Mouse (Mus musculus) heart, embryonic 14.5 days (tissue): ENCODE results near the gene Tes. TPM values are rescaled to one million over a fixed set of nuclear protein-coding genes. Genes with fewer than 3 reads are reported as not detected.

ENCODE experiments used
- ATAC-seq: fragments of 200-750 bp; cut with Nextera tagmentation; 2 replicates; pipeline ENCODE4 v1.8.0; 2017; ENCODE audit warnings: low read depth, moderate TSS enrichment; ENCODE audit not compliant: insufficient number of reproducible peaks, insufficient read depth, low FRiP score
- H3K27ac ChIP-seq, 2 experiments: fragments of 200-500 bp in 1 of 2; fragments of 300-500 bp in 1 of 2; sonication (generic) in 1 of 2; replicated peaks in 1 of 2; 2 replicates each; pipeline ENCODE4 v1.5.1; 2012 to 2014; ENCODE audit warnings: low read depth in 2 of 2, low read length in 2 of 2, control low read depth in 1 of 2, mild to moderate bottlenecking in 1 of 2, mixed read lengths in 1 of 2; ENCODE audit not compliant: control insufficient read depth in 1 of 2, insufficient read depth in 1 of 2
- H3K27me3 ChIP-seq: fragments of 300-500 bp; sonication (generic); 2 replicates; pipeline ENCODE4 v1.6.1; 2014; ENCODE audit warnings: mild to moderate bottlenecking, low read length, control low read depth; ENCODE audit not compliant: control insufficient read depth, insufficient read depth
- H3K36me3 ChIP-seq: fragments of 300-500 bp; sonication (generic); 2 replicates; pipeline ENCODE4 v1.6.1; 2014; ENCODE audit warnings: mild to moderate bottlenecking, control low read depth, low read length, mixed read lengths; ENCODE audit not compliant: control insufficient read depth, insufficient read depth
- H3K4me1 ChIP-seq, 2 experiments: fragments of 200-500 bp in 1 of 2; fragments of 300-500 bp in 1 of 2; sonication (generic) in 1 of 2; 2 replicates each; pipeline ENCODE4 v1.6.1; 2012 to 2014; ENCODE audit warnings: low read length in 2 of 2, control low read depth in 1 of 2, mixed read lengths in 1 of 2; ENCODE audit not compliant: control insufficient read depth in 2 of 2, insufficient read depth in 2 of 2
- H3K4me2 ChIP-seq: fragments of 300-500 bp; sonication (generic); 2 replicates; pipeline ENCODE4 v1.6.1; 2014; ENCODE audit warnings: mild to moderate bottlenecking, low read length
- H3K4me3 ChIP-seq, 2 experiments: fragments of 200-500 bp in 1 of 2; fragments of 300-500 bp in 1 of 2; sonication (generic) in 1 of 2; 2 replicates each; pipeline ENCODE4 v1.5.1; 2012 to 2014; ENCODE audit warnings: low read length in 2 of 2, mild to moderate bottlenecking in 2 of 2, control low read depth in 1 of 2, low read depth in 1 of 2, moderate library complexity in 1 of 2; ENCODE audit not compliant: control insufficient read depth in 1 of 2, insufficient read depth in 1 of 2
- H3K9ac ChIP-seq: fragments of 300-500 bp; sonication (generic); 2 replicates; pipeline ENCODE4 v1.6.1; 2014; ENCODE audit warnings: mild to moderate bottlenecking, low read length
- H3K9me3 ChIP-seq: fragments of 300-500 bp; sonication (generic); 2 replicates; pipeline ENCODE4 v1.6.1; 2016; ENCODE audit warnings: low read length, control low read depth; ENCODE audit not compliant: control insufficient read depth
- WGBS: fragments of 180-500 bp; shearing (Covaris S2); extraction: QIAGEN DNeasy Blood & Tissue Kit; methylation state at CpG from one replicate; pipeline ENCODE4 v1.1.7; 2014; 5-methylcytosine and 5-hydroxymethylcytosine counted together
- polyA plus RNA-seq: library from polyadenylated mRNA; unstranded; fragments of >200 nt; fragmentation: Nextera tagmentation; extraction: Ambion mirVana; gene quantifications from 2 replicates; pipeline ENCODE4 v1.2.1, GENCODE M21; 2014

The Tes gene
- polyA plus RNA-seq, 1 experiment from 2014 or later: 15.6 TPM

DNA sequence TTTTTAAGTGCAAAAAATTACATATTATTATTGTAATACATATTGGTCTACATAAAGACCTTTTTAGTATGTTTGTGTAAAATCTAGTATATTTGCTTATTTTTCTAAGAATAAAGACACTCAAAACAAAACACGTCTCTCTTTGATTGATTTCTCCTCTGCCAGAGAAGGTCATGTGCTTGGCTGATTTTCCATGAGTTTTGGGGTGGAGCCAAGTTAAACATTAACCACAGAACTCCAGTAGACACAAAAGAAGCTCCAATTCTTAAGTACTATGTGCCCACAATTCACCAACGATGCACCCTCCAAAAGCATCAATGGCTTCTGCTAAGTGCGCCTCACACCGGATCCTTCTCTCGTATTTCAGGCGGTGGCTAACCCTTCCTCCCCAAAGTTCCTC, 2.6 kb upstream of the Tes start:
- Histone ChIP-seq H3K36me3 (no peaks in the 10 kb centered on the region), H3K4me3 (no peak overlapping the region), H3K9me3 (no peaks in the 10 kb centered on the region), H3K4me1 (peaks cover 0 to 3% of the 10 kb centered on the region in 2 experiments; a peak in 1 of 4 replicates), H3K27me3 (peaks cover 71% of the 10 kb centered on the region), H3K4me2 (no peak overlapping the region), H3K27ac (no peak overlapping the region), H3K9ac (no peak overlapping the region)
- 82% methylated on average over 6 of the region's 6 CpGs for WGBS
- no peak for ATAC-seq

DNA sequence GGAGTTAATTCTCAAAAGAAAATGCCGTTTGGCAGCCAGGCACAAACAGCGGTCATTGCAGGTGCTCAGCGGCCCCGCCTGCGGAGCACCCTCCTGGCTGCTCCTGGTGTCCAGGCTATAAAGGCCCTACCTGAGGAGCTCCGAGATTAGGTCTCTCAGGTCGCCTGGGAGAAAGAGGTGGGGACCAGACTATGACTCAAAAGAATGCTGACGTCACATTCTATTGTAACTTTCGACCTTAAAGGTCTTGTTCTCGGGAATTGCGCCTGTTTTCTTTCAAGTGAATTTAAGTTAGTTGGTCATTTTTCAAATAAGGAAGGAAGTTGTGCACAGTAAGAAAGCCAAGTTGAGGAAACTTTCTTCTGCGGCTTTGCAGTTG, 831 bp downstream of the Tes start:
- Histone ChIP-seq H3K4me2 (peak overlapping the region; percentile 95), H3K36me3 (no peaks in the 10 kb centered on the region), H3K4me3 (peak overlapping the region; percentile 58 to 64), H3K27ac (no peak overlapping the region), H3K4me1 (peaks cover 0 to 3% of the 10 kb centered on the region in 2 experiments; a peak in 1 of 4 replicates), H3K27me3 (peaks cover 87% of the 10 kb centered on the region), H3K9ac (no peak overlapping the region; the same call in 1 of the 2 replicates), H3K9me3 (no peaks in the 10 kb centered on the region)
- WGBS: 3% methylated on average over 12 of the region's 12 CpGs
- peak; percentile 50; the same call in 1 of the 2 replicates for ATAC-seq

DNA sequence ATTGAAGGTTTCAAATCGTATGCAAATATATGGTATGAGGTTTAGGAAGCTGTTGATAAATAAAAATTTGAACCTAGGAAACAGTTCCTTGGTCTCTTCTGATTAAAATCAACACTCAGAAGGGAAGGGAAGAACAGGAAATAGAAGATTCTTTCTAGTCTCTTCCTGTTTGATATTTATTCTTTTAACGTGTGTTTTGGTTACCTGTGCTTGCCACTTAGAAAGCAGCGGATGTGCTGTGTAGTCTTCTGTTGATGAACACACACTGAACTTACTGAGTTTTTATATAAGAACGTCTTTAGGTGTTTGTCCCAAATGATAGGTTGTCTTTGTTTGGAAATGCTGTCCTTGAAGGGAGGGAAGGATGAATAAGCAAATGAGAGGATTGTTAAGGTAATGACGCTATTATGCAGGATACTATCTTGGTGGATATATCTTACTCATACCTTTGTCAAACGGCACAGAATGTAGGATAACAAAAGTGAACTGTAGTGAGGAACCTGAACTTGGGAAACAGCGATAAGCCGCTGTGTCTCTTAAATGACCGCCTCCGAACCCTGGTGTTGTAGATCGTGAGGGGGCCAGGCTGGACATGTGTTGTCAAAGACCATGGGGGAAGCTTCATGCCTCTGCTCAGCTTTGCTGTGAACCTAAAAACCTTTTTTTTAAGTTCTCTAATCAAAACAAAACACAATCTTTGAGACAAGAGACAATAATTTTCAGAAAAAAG, 1.4 kb downstream of the Tes start:
- no peaks in the 10 kb centered on the region for H3K9me3 ChIP-seq
- peaks cover 87% of the 10 kb centered on the region for H3K27me3 ChIP-seq
- WGBS: 43% methylated on average over 11 of the region's 11 CpGs
- peaks cover 0 to 3% of the 10 kb centered on the region in 2 experiments; a peak in 1 of 4 replicates for H3K4me1 ChIP-seq
- H3K4me2 ChIP-seq: peak overlapping the region; percentile 95
- H3K9ac ChIP-seq: no peak overlapping the region
- ATAC-seq: no peak
- H3K36me3 ChIP-seq: no peaks in the 10 kb centered on the region
- peak overlapping the region in 1 of 2 experiments; percentile 58; a peak in 3 of 4 replicates for H3K4me3 ChIP-seq
- H3K27ac ChIP-seq: no peak overlapping the region

DNA sequence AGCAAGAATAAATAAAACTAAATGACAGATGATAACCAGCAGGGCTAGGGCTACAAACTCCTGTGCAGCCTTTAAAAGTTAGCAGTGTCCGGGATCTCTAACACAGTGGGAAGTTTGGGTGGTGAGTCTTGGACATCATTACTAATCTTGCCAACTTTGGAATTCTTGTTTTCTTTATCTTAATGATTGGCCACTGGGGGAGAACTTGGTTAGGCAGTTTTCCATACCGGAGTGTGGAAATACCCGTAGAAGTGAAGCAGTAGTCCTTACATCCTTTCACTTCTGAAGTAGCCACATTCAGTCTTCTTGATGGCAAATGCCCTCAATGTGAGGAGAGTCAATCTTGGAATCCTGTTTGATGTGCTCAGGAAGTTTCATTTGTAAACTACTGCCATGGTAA, 7.0 kb downstream of the Tes start:
- no peaks in the 10 kb centered on the region for H3K9me3 ChIP-seq
- no peak overlapping the region for H3K4me2 ChIP-seq
- H3K36me3 ChIP-seq: no peaks in the 10 kb centered on the region
- no peak overlapping the region for H3K27ac ChIP-seq
- H3K4me3 ChIP-seq: no peak overlapping the region
- 91% methylated on average over 3 of the region's 3 CpGs for WGBS
- H3K27me3 ChIP-seq: peaks cover 93% of the 10 kb centered on the region
- H3K9ac ChIP-seq: no peak overlapping the region
- ATAC-seq: no peak
- H3K4me1 ChIP-seq: no peaks in the 10 kb centered on the region

DNA sequence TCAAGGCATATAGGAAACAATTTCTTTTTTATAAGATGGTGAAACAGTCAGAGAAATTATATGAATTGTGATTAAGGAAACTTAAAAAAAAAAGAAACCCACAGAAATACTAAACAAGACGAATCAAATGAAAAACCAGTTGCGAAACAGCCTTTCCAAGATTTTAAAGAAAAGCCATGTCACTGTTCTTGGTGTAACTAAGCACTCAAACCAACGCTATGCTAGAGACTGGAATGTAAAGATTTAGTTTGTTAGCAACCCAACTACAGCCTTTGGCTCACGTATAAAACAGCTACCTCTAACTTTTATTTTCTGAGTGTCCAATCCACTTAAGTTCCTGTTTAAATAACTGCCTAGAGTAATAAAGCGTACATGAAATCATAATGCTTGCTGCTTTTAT, 7.4 kb downstream of the Tes start:
- Histone ChIP-seq H3K27me3 (peaks cover 89% of the 10 kb centered on the region), H3K4me1 (no peaks in the 10 kb centered on the region), H3K36me3 (no peaks in the 10 kb centered on the region), H3K9me3 (no peaks in the 10 kb centered on the region), H3K9ac (no peak overlapping the region), H3K4me2 (no peak overlapping the region), H3K27ac (no peak overlapping the region), H3K4me3 (no peak overlapping the region)
- 86% methylated on average over 5 of the region's 5 CpGs for WGBS
- no peak for ATAC-seq

DNA sequence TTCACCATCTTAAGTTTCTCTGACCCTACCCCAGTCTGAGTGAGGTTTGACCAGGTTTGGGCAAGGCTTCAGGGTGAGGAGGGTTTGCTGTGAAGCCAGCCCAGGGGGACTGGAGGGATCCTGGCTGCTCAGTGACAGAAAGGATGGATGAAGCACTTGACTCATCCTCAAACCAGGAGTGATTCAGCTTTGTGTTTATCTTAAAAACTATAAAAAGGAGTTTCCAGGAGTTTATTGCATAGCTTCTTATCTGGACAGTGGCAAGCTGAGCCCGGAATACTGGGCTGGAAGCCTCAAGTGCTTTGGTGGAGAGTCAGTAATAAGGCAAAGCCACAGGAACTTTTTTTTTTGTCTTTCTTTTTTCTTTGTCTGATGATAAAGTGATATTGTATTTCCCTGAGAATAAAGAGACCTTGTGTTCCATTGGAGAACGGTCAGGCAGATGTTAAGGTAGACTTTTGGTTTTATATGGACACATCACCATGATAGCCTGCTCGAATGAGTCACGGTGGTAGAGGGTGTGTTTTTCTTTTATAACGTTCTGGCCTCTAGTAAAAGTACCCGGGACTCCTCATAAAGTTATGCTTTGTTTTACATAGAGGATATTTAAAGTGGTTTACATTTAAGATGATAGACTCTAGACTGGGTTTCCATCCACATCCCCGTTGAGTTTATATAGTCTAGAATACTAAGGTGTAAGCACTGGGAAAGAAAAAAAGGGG, 8.0 kb downstream of the Tes start:
- no peak for ATAC-seq
- Histone ChIP-seq H3K4me3 (no peak overlapping the region), H3K9me3 (no peaks in the 10 kb centered on the region), H3K27ac (no peak overlapping the region), H3K27me3 (peaks cover 83% of the 10 kb centered on the region), H3K36me3 (no peaks in the 10 kb centered on the region), H3K4me1 (peaks cover 2 to 5% of the 10 kb centered on the region in 2 experiments; a peak in 1 of 4 replicates), H3K4me2 (no peak overlapping the region), H3K9ac (no peak overlapping the region)
- WGBS: 75% methylated on average over 7 of the region's 7 CpGs

DNA sequence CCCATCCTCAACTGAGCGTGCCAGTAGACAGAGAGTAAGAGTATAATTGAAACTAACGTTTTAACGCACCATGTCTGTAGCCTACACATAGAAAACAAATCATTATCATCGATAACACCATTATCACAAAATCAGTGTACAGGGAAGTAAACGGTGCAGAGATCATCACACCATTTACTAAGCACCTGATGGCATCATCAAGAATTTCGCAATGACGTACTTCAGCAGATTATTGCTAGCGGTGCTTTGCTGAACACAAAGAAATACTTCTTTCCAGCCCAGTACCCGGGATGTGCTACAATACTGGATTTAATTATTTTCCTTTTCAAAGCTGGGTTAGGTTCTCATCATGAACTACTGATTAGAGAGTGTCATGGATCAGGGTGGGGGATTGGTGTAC, 12.3 kb downstream of the Tes start:
- H3K27me3 ChIP-seq: peaks cover 44% of the 10 kb centered on the region
- 87% methylated on average over 9 of the region's 9 CpGs for WGBS

More for the DNA sequence above, 12.3 kb downstream of the Tes start:
- H3K4me2 ChIP-seq: no peak overlapping the region
- no peak overlapping the region for H3K9ac ChIP-seq
- H3K4me1 ChIP-seq: peaks cover 2 to 5% of the 10 kb centered on the region in 2 experiments; a peak in 1 of 4 replicates
- no peaks in the 10 kb centered on the region for H3K36me3 ChIP-seq
- H3K9me3 ChIP-seq: no peaks in the 10 kb centered on the region
- H3K4me3 ChIP-seq: no peak overlapping the region
- H3K27ac ChIP-seq: no peak overlapping the region
- ATAC-seq: no peak
